ENCODE assay signal across 11 mouse cellular contexts in genomic region chr9:113793966-113794365, GRCm38 (mm10). TPM values are rescaled to one million over a fixed set of nuclear protein-coding genes. Genes with fewer than 3 reads are reported as not detected.
DNase-seq lines count a peak whose midpoint lies in the region; ATAC-seq and TF ChIP-seq lines count a peak whose summit lies in the region.
"Had no signal": no experiment of that assay in that cellular context is flagged by ENCODE, and none has a peak within 500 bp of the region (broad histone marks: within the 10 kb centered on the region; RNA-seq: fewer than 3 reads in every experiment).

No protein-coding gene starts in this region.

- no peak for TF ChIP-seq POLR2A in heart, adult 2 months (IDR thresholded peaks at IDR 0.05; ENCODE audit: insufficient read depth, low read depth, low read length)
- TF ChIP-seq POLR2A in liver, adult 2 months (IDR thresholded peaks at IDR 0.05; ENCODE audit: extremely low read depth, insufficient read depth, low read length), result no peak

- no peaks in the 10 kb centered on the region for H3K9me3 ChIP-seq in liver, embryonic 12.5 days (replicated peaks)
- H3K9me3 ChIP-seq in hindbrain, embryonic 12.5 days (replicated peaks), result no peaks in the 10 kb centered on the region
- no peaks in the 10 kb centered on the region for H3K9me3 ChIP-seq in neural tube, embryonic 12.5 days
- H3K9me3 ChIP-seq: megakaryocyte, embryonic 14.5 days had no signal

- TF ChIP-seq CTCF in heart, adult 2 months (IDR thresholded peaks at IDR 0.05), result no peak
- TF ChIP-seq CTCF in liver, adult 2 months (IDR thresholded peaks at IDR 0.05; ENCODE audit: low read depth, low read length), result no peak

- no peaks in the 10 kb centered on the region for H3K27me3 ChIP-seq in heart, adult 2 months (ENCODE audit: control insufficient read depth, insufficient read depth, low read length)
- H3K27me3 ChIP-seq in liver, adult 2 months (ENCODE audit: control insufficient read depth, insufficient read depth, low read length), result no peaks in the 10 kb centered on the region
- H3K27me3 ChIP-seq in liver, embryonic 12.5 days (replicated peaks), result no peaks in the 10 kb centered on the region
- no peaks in the 10 kb centered on the region for H3K27me3 ChIP-seq in hindbrain, embryonic 12.5 days
- H3K27me3 ChIP-seq in neural tube, embryonic 12.5 days (replicated peaks), result no peaks in the 10 kb centered on the region
- H3K27me3 ChIP-seq: megakaryocyte, embryonic 14.5 days had no signal

- H3K4me1 ChIP-seq in heart, adult 2 months (ENCODE audit: control insufficient read depth, insufficient read depth, low read length), result peaks cover 8% of the 10 kb centered on the region
- no peaks in the 10 kb centered on the region for H3K4me1 ChIP-seq in liver, adult 2 months (ENCODE audit: control insufficient read depth, insufficient read depth, low read length)
- H3K4me1 ChIP-seq in liver, embryonic 12.5 days, result peaks cover 32% of the 10 kb centered on the region
- peaks cover 21% of the 10 kb centered on the region for H3K4me1 ChIP-seq in hindbrain, embryonic 12.5 days
- peaks cover 10% of the 10 kb centered on the region for H3K4me1 ChIP-seq in neural tube, embryonic 12.5 days

- no peak overlapping the region for H3K9ac ChIP-seq in heart, adult 2 months (ENCODE audit: low read depth, low read length)
- no peak overlapping the region for H3K9ac ChIP-seq in liver, adult 2 months (ENCODE audit: low read depth, low read length)
- no peak overlapping the region for H3K9ac ChIP-seq in liver, embryonic 12.5 days
- H3K9ac ChIP-seq in hindbrain, embryonic 12.5 days, result peak overlapping the region; percentile 68
- H3K9ac ChIP-seq in neural tube, embryonic 12.5 days, result no peak overlapping the region; the same call in 1 of the 2 replicates

- no peak for TF ChIP-seq EP300 in heart, adult 2 months (IDR thresholded peaks at IDR 0.05; ENCODE audit: insufficient read depth, low read depth, low read length)

- peak overlapping the region; percentile 63 for H3K4me3 ChIP-seq in heart, adult 2 months
- H3K4me3 ChIP-seq in liver, adult 2 months (ENCODE audit: insufficient read depth, low read depth, low read length), result peak overlapping the region; percentile 46; the same call in 1 of the 2 replicates
- no peak overlapping the region for H3K4me3 ChIP-seq in liver, embryonic 12.5 days
- H3K4me3 ChIP-seq in hindbrain, embryonic 12.5 days, result peak overlapping the region; percentile 44
- peak overlapping the region; percentile 40; the same call in 1 of the 2 replicates for H3K4me3 ChIP-seq in neural tube, embryonic 12.5 days

- no peak for ATAC-seq in liver, embryonic 12.5 days
- no peak for ATAC-seq in hindbrain, embryonic 12.5 days (ENCODE audit: low FRiP score)
- no peak for ATAC-seq in neural tube, embryonic 12.5 days (ENCODE audit: low FRiP score, low read depth)

- H3K79me2 ChIP-seq in heart, adult 2 months (replicated peaks; ENCODE audit: control insufficient read depth, insufficient read depth, low read length), result peaks cover 1% of the 10 kb centered on the region; the same call in 1 of the 2 replicates
- peaks cover 4% of the 10 kb centered on the region; the same call in 1 of the 2 replicates for H3K79me2 ChIP-seq in liver, adult 2 months (ENCODE audit: control insufficient read depth, insufficient read depth, low read length)

- peaks cover 2% of the 10 kb centered on the region; the same call in 1 of the 2 replicates for H3K36me3 ChIP-seq in heart, adult 2 months (ENCODE audit: control insufficient read depth, insufficient read depth, low read length)
- H3K36me3 ChIP-seq in liver, adult 2 months (ENCODE audit: control insufficient read depth, insufficient read depth, low read length), result no peaks in the 10 kb centered on the region
- H3K36me3 ChIP-seq in liver, embryonic 12.5 days, result no peaks in the 10 kb centered on the region
- no peaks in the 10 kb centered on the region for H3K36me3 ChIP-seq in hindbrain, embryonic 12.5 days
- no peaks in the 10 kb centered on the region for H3K36me3 ChIP-seq in neural tube, embryonic 12.5 days

- peak overlapping the region; percentile 83 for H3K27ac ChIP-seq in heart, adult 2 months
- H3K27ac ChIP-seq in liver, adult 2 months (replicated peaks; ENCODE audit: insufficient read depth, low read depth, low read length), result no peak overlapping the region
- H3K27ac ChIP-seq in liver, embryonic 12.5 days, result no peak overlapping the region
- H3K27ac ChIP-seq in hindbrain, embryonic 12.5 days, result no peak overlapping the region
- H3K27ac ChIP-seq in neural tube, embryonic 12.5 days, result no peak overlapping the region

- no peak overlapping the region for H3K4me2 ChIP-seq in liver, embryonic 12.5 days
- H3K4me2 ChIP-seq in hindbrain, embryonic 12.5 days (replicated peaks), result peak overlapping the region; percentile 53
- peak overlapping the region; percentile 59 for H3K4me2 ChIP-seq in neural tube, embryonic 12.5 days (replicated peaks)

- intact Hi-C loops in heart, adult 2 months (cut with DNase I), result loop anchor here (5.0 kb wide), 1 partner anchor 138 kb away; the partner anchor contains the start of gene Ubp1

- WGBS in heart, adult 2 months, result 47% methylated on average over 2 of the region's 2 CpGs
- WGBS in liver, adult 2 months, result 57% methylated on average over 2 of the region's 2 CpGs
- WGBS in liver, embryonic 12.5 days (ENCODE audit: insufficient replicate concordance), result 88% methylated on average over 2 of the region's 2 CpGs
- 87% methylated on average over 2 of the region's 2 CpGs for WGBS in hindbrain, embryonic 12.5 days
- WGBS in neural tube, embryonic 12.5 days, result 82% methylated on average over 2 of the region's 2 CpGs

- no peak for DNase-seq in heart, adult 2 months
- no peak for DNase-seq in heart, adult 11 months
- no peak for DNase-seq in liver, adult 2 months (ENCODE audit: extremely low read depth, low read depth, low spot score)
- no peak for DNase-seq in right cerebral cortex, postnatal 25 days
- no peak for DNase-seq in retina, embryonic 14.5 days (ENCODE audit: low spot score)
- DNase-seq: B cell, adult 2 months; thymus, adult 2 months had no signal

RNA-seq across cellular contexts. Expression of gene Clasp2, which starts 52.7 kb away (rescaled TPM):
- total RNA-seq in heart, adult 2 months (2021), result 10 to 100 TPM; 53.6 to 56.2 TPM
- polyA plus RNA-seq in heart, adult 2 months (2012; rRNA removed), result 14.2 and 31.0 TPM in 2 replicates
- 16.2 and 17.4 TPM in 2 replicates for total RNA-seq in liver, adult 2 months (2014; rRNA removed)
- polyA plus RNA-seq in liver, adult 2 months (2012; rRNA removed), result 2.3 and 2.6 TPM in 2 replicates
- 23.1 and 24.2 TPM in 2 replicates for polyA plus RNA-seq in liver, embryonic 12.5 days (2016; fragmentation: Nextera tagmentation; extraction: Ambion mirVana)
- 84.5 and 89.3 TPM in 2 replicates for polyA plus RNA-seq in hindbrain, embryonic 12.5 days (2016; fragmentation: Nextera tagmentation; extraction: Ambion mirVana)
- 82.7 and 83.4 TPM in 2 replicates for polyA plus RNA-seq in neural tube, embryonic 12.5 days (2016; fragmentation: Nextera tagmentation; extraction: Ambion mirVana)
